Mouse (Mus musculus) induced T-regulatory cell, adult 2 months (primary cell): Measurements from ENCODE around the gene Gm17571.

Experiments used
- DNase-seq: peaks from one replicate; pipeline ENCODE4 v3.0.0-alpha.2; 2012; ENCODE audit warnings: low read depth

Gene Gm17571

GRCm38 (mm10) chr9:13455231-13455630 is 8.7 kb upstream of the Gm17571 start:
- no peak for DNase-seq

- DNase-seq = no peak
Measured at GRCm38 (mm10) chr9:13454651-13455123, 8.1 kb upstream of the Gm17571 start.

- DNase-seq = no peak
Measured at GRCm38 (mm10) chr9:13448716-13449115, 2.2 kb upstream of the Gm17571 start.

- peak; percentile 76 for DNase-seq
Measured at GRCm38 (mm10) chr9:13446236-13446635, 317 bp downstream of the Gm17571 start.

- peak; percentile 88 for DNase-seq
Measured at GRCm38 (mm10) chr9:13443484-13444211, 2.9 kb downstream of the Gm17571 start.

GRCm38 (mm10) chr9:13442012-13442735 is 4.4 kb downstream of the Gm17571 start:
- no peak for DNase-seq

- DNase-seq = no peak
Measured at GRCm38 (mm10) chr9:13440911-13441310, 5.6 kb downstream of the Gm17571 start.

- DNase-seq = no peak
Measured at GRCm38 (mm10) chr9:13433501-13434090, 13.0 kb downstream of the Gm17571 start.

- DNase-seq = no peak
Measured at GRCm38 (mm10) chr9:13431646-13432045, 14.9 kb downstream of the Gm17571 start.

- no peak for DNase-seq
Measured at GRCm38 (mm10) chr9:13430744-13431143, 15.8 kb downstream of the Gm17571 start.

GRCm38 (mm10) chr9:13430302-13430701 is 16.3 kb downstream of the Gm17571 start:
- no peak for DNase-seq

GRCm38 (mm10) chr9:13429477-13430125 is 17.0 kb downstream of the Gm17571 start:
- DNase-seq = no peak

- peak; percentile 62 for DNase-seq
Measured at GRCm38 (mm10) chr9:13425031-13425940, 21.3 kb downstream of the Gm17571 start.

GRCm38 (mm10) chr9:13414230-13414766 is 32.3 kb downstream of the Gm17571 start:
- no peak for DNase-seq
